Mouse (Mus musculus) frontal cortex, adult 2 months (tissue): ENCODE results near the gene Olfr1252. TPM values are rescaled to one million over a fixed set of nuclear protein-coding genes. Genes with fewer than 3 reads are reported as not detected.

Experiments used
- DNase-seq, 2 experiments: peaks; one replicate each; pipeline ENCODE4 v3.0.0; 2022; ENCODE audit warnings: low spot score in 1 of 2; ENCODE audit errors: extremely low spot score in 1 of 2
- polyA plus RNA-seq: library from polyadenylated mRNA; depleted of rRNA; stranded (reverse); fragments of >200 nt; gene quantifications from 2 replicates; pipeline ENCODE4 v1.2.3, GENCODE M21; 2012; rRNA removed

Olfr1252 gene
- polyA plus RNA-seq: 0.06 TPM in 1 of 2 replicates, not detected in the other

- no peak for DNase-seq
These were observed at the start of gene Olfr1252 for GRCm38 (mm10) chr2:89724912-89725311. Gene Olfr1252, minus strand, starts transcription at chr2:89725012.

GRCm38 (mm10) chr2:89756990-89757389 lies 32.2 kb upstream of the Olfr1252 start, which contains the start of gene Olfr1253:
Gene Olfr1253, minus strand, starts transcription at chr2:89757090.
- DNase-seq: no peak

GRCm38 (mm10) chr2:89691980-89692379 lies 32.8 kb downstream of the Olfr1252 start:
- no peak for DNase-seq

GRCm38 (mm10) chr2:89671836-89672235 lies 53.0 kb downstream of the Olfr1252 start, which contains the start of gene Olfr1251:
Gene Olfr1251, minus strand, starts transcription at chr2:89671936.
- no peak for DNase-seq

Other genes starting within 250 kb of the Olfr1252 start
- gene Olfr1241, start 237.9 kb downstream of the Olfr1252 start, polyA plus RNA-seq: not detected in 2 replicates
- not detected in 2 replicates for gene Olfr1242, start 226.7 kb downstream of the Olfr1252 start, polyA plus RNA-seq
- gene Olfr1243, start 193.5 kb downstream of the Olfr1252 start, polyA plus RNA-seq: not detected in 2 replicates
- gene Olfr1245, start 146.6 kb downstream of the Olfr1252 start, polyA plus RNA-seq: not detected in 2 replicates
- not detected in 2 replicates for gene Olfr1246, start 131.9 kb downstream of the Olfr1252 start, polyA plus RNA-seq
- 0.04 TPM in 1 of 2 replicates, not detected in the other for gene Olfr1247, start 110.9 kb downstream of the Olfr1252 start, polyA plus RNA-seq
- not detected in 2 replicates for gene Olfr1248, start 106.8 kb downstream of the Olfr1252 start, polyA plus RNA-seq
- not detected in 2 replicates for gene Olfr1249, start 90.0 kb downstream of the Olfr1252 start, polyA plus RNA-seq
- gene Olfr1250, start 63.5 kb downstream of the Olfr1252 start, polyA plus RNA-seq: not detected in 2 replicates
- not detected in 2 replicates for gene Olfr1251, start 53.1 kb downstream of the Olfr1252 start, polyA plus RNA-seq
- not detected in 2 replicates for gene Olfr1253, start 32.1 kb upstream of the Olfr1252 start, polyA plus RNA-seq
- gene Olfr1254, start 68.6 kb upstream of the Olfr1252 start, polyA plus RNA-seq: 0.25 TPM in 1 of 2 replicates, not detected in the other
- gene Olfr1255, start 87.0 kb upstream of the Olfr1252 start, polyA plus RNA-seq: not detected in 2 replicates
- not detected in 2 replicates for gene Olfr1256, start 116.5 kb upstream of the Olfr1252 start, polyA plus RNA-seq
- not detected in 2 replicates for gene Olfr48, start 123.2 kb upstream of the Olfr1252 start, polyA plus RNA-seq
- gene Olfr1257, start 153.4 kb upstream of the Olfr1252 start, polyA plus RNA-seq: not detected in 2 replicates
- gene Olfr1258, start 202.3 kb upstream of the Olfr1252 start, polyA plus RNA-seq: not detected in 2 replicates
- gene Olfr1259, start 223.7 kb upstream of the Olfr1252 start, polyA plus RNA-seq: 0.06 TPM in 1 of 2 replicates, not detected in the other
- gene Olfr1260, start 249.3 kb upstream of the Olfr1252 start, polyA plus RNA-seq: not detected in 2 replicates